Mouse (Mus musculus): ENCODE measurements at regions not wholly inside any gene's neighbourhood (a gene's known extent, or its start where the extent isn't known, plus 50 kb on each side); places are given as distances from the start of the nearest gene placed in this dataset.
"Not testable (repeated sequence)": the region's sequence is repeated elsewhere in the genome, so short reads cannot be mapped to it uniquely, and the experiment has no call there.

DNA sequence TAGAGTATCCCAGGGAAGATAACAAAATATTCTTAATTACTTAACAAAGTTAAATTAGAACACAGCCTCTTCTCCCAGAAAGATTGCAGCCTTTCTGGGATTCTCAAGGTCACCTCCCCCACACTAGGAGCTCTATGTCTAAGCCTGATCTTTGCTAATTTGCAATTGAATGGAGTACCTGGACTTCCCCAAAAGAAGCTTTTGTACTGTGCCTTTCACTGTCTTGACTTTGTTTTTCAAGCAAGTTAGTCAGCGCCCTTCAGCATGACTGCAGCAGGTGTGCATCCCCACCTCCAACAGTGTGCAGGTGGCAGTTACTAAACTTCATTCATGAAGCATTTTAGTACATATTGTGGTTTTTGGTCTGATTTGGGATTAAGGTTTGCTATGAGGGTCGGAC lies 185.4 kb upstream of the Phyhipl start:
- H3K4me3 ChIP-seq; H3K27ac ChIP-seq; DNase-seq (ENCODE audit: low spot score); H3K4me1 ChIP-seq (replicated peaks); H3K27me3 ChIP-seq (ENCODE audit: insufficient read depth, poor library complexity, severe bottlenecking); H3K36me3 ChIP-seq: not testable (repeated sequence)
- H3K9me3 ChIP-seq, result peaks cover 28% of the 10 kb centered on the region
- 91% methylated on average over 2 of the region's 2 CpGs for WGBS

GRCm38 (mm10) chr10:70838147-70838546 lies 182.4 kb upstream of the Phyhipl start:
- Histone ChIP-seq H3K9me3 (peaks cover 30% of the 10 kb centered on the region), H3K4me3 (no peak overlapping the region), H3K27me3 (ENCODE audit: insufficient read depth, poor library complexity, severe bottlenecking) (no peaks in the 10 kb centered on the region), H3K27ac (no peak overlapping the region), H3K4me1 (replicated peaks) (no peaks in the 10 kb centered on the region), H3K36me3 (no peaks in the 10 kb centered on the region)
- no peak for DNase-seq (ENCODE audit: low spot score)
- WGBS, result 88% methylated on average over 4 of the region's 4 CpGs

DNA sequence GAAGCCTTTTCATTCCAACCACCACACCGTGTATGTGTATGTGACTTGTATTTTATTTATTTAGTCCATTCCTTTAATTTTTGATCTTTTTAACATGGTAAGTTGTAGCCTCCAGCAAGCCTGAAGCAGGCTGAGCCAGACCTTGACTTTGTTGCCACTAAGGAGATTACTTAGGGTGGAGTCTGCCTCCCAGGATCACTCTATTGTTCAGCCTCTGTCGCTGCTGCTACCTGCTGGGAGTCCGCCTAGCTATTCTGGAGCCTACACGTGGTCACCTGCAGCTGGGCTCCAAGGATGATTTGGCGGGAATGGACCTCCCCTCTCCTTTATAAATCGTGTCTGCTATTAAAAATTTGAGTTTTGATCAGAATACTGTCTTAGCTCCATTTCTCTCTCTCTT lies 181.6 kb upstream of the Phyhipl start:
- Histone ChIP-seq H3K27me3 (ENCODE audit: insufficient read depth, poor library complexity, severe bottlenecking) (no peaks in the 10 kb centered on the region), H3K36me3 (no peaks in the 10 kb centered on the region), H3K27ac (no peak overlapping the region), H3K4me3 (no peak overlapping the region), H3K4me1 (replicated peaks) (0 out of 2 replicates have a peak, but pooled peaks cover 3% of the 10 kb centered on the region), H3K9me3 (peaks cover 30% of the 10 kb centered on the region)
- 79% methylated on average over 6 of the region's 6 CpGs for WGBS
- no peak for DNase-seq (ENCODE audit: low spot score)

DNA sequence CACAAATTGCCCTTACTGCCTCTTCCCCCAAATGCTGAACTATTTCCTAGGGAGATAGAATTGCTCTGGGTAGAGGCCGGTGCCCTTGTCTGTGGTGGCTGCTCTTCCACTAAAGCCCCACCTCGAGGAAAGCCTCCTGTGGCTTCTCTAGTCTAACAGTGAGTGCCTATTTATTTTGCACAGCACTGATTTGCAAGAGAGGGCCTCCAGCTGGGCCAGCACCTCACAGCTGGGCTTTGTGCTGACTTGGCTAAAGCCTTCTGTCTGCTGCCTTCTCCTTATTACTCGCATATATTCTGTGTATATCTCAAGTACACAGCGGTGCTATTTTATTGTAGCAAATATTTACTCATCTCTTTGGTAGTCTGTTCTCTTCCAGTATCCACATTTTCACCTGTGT lies 176.9 kb upstream of the Phyhipl start:
- no peaks in the 10 kb centered on the region for H3K27me3 ChIP-seq (ENCODE audit: insufficient read depth, poor library complexity, severe bottlenecking)
- DNase-seq (ENCODE audit: low spot score), result no peak
- no peaks in the 10 kb centered on the region for H3K36me3 ChIP-seq
- H3K27ac ChIP-seq, result no peak overlapping the region
- 37% methylated on average over 4 of the region's 4 CpGs for WGBS
- H3K9me3 ChIP-seq, result peaks cover 17% of the 10 kb centered on the region
- H3K4me1 ChIP-seq (replicated peaks), result peaks cover 14% of the 10 kb centered on the region
- H3K4me3 ChIP-seq, result no peak overlapping the region

DNA sequence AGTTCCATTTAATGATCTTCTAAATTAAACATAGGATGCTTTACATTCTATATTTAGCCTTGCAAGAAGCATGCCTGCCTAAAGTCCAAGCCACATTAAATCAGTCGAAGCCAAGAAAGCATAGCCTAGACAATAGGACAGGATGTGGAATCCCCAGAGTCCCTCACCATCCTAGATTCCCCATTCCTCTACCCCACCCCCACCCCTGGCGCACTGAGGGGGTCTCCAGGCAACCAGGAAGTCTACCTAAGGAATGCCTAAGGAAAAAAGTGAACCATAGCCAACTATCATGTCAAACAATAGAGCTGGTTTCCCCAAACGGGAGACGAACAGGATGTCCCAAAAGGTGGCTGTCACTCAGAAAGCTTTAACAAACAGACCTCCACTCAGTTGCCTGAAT lies 172.5 kb upstream of the Phyhipl start:
- Histone ChIP-seq H3K36me3 (no peaks in the 10 kb centered on the region), H3K27me3 (ENCODE audit: insufficient read depth, poor library complexity, severe bottlenecking) (peaks cover 13% of the 10 kb centered on the region; the same call in 1 of the 2 replicates), H3K4me1 (replicated peaks) (peaks cover 14% of the 10 kb centered on the region), H3K4me3 (no peak overlapping the region), H3K27ac (peak overlapping the region; percentile 71; the same call in 1 of the 2 replicates), H3K9me3 (0 out of 2 replicates have a peak, but pooled peaks cover 5% of the 10 kb centered on the region)
- 18% methylated on average over 4 of the region's 4 CpGs for WGBS
- DNase-seq (ENCODE audit: low spot score), result peak; percentile 74

DNA sequence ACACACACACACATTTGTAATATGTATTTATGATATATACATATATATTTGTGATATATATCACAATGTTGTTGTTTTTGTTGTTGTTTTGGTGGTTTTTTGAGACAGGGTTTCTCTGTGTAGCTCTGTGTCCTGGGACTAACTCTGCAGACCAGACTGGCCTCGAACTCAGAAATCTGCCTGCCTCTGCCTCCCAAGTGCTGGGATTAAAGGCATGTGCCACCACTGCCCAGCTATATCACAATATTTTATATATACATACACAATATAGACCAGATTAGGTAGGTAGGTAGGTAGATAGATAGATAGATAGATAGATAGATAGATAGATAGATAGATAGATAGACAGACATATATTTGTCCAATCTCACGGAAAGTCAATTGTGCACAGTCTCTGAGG lies 171.8 kb upstream of the Phyhipl start:
- H3K36me3 ChIP-seq; H3K27ac ChIP-seq; H3K9me3 ChIP-seq; DNase-seq (ENCODE audit: low spot score); H3K4me3 ChIP-seq: not testable (repeated sequence)
- Histone ChIP-seq H3K4me1 (replicated peaks) (peaks cover 12% of the 10 kb centered on the region), H3K27me3 (ENCODE audit: insufficient read depth, poor library complexity, severe bottlenecking) (peaks cover 13% of the 10 kb centered on the region; the same call in 1 of the 2 replicates)
- 86% methylated on average over 2 of the region's 2 CpGs for WGBS

GRCm38 (mm10) chr10:70826706-70827105 lies 170.9 kb upstream of the Phyhipl start:
- 90% methylated on average over 7 of the region's 7 CpGs for WGBS
- Histone ChIP-seq H3K4me3 (no peak overlapping the region), H3K9me3 (0 out of 2 replicates have a peak, but pooled peaks cover 5% of the 10 kb centered on the region), H3K4me1 (replicated peaks) (peaks cover 11% of the 10 kb centered on the region), H3K36me3 (no peaks in the 10 kb centered on the region), H3K27ac (no peak overlapping the region), H3K27me3 (ENCODE audit: insufficient read depth, poor library complexity, severe bottlenecking) (peaks cover 13% of the 10 kb centered on the region; the same call in 1 of the 2 replicates)
- no peak for DNase-seq (ENCODE audit: low spot score)

DNA sequence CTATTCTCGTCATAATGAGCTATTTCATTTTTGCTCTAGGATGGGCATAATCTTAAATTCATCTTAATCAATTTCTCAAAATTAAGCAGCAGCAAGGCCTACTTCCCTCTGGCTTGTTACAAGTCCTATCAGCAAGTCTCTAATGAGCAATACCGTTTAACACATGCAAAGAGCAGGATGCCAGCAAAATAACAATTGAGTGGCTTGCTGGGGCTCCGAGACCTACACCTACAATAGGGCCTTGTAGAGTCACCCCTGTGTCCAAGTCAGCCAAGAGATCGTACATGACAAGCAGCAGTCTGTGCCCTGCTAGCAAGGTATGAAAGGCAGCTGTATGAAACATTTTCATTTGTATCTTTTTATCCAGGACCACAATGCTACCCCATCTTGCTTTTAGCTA lies 169.7 kb upstream of the Phyhipl start:
- Histone ChIP-seq H3K4me1 (replicated peaks) (peaks cover 11% of the 10 kb centered on the region), H3K27me3 (ENCODE audit: insufficient read depth, poor library complexity, severe bottlenecking) (peaks cover 13% of the 10 kb centered on the region; the same call in 1 of the 2 replicates), H3K4me3 (no peak overlapping the region), H3K36me3 (no peaks in the 10 kb centered on the region), H3K9me3 (0 out of 2 replicates have a peak, but pooled peaks cover under 1% of the 10 kb centered on the region), H3K27ac (no peak overlapping the region)
- 88% methylated on average over 4 of the region's 4 CpGs for WGBS
- DNase-seq (ENCODE audit: low spot score), result no peak

DNA sequence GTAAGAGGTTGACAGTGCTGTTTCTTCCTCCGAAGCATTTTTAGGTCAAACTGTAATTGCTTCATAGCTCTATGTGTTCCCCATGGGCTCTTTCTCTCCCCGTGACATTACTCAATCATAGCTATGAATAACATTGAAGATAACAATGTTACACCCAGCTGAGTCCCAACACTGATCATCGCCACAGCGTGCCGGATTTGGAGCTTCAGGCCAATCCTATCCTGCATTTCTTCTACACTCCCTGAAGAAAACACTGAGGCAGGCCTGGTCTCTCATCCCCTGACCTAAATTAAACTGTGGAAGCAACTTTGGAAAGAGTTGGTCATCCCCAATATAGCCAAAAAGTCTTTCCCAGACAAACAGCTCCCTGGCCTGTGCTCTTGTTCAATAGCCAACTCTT lies 168.7 kb upstream of the Phyhipl start:
- peaks cover 11% of the 10 kb centered on the region for H3K4me1 ChIP-seq (replicated peaks)
- H3K27ac ChIP-seq, result no peak overlapping the region
- H3K9me3 ChIP-seq, result no peaks in the 10 kb centered on the region
- no peak overlapping the region for H3K4me3 ChIP-seq
- 87% methylated on average over 5 of the region's 5 CpGs for WGBS
- no peaks in the 10 kb centered on the region for H3K36me3 ChIP-seq
- peaks cover 13% of the 10 kb centered on the region; the same call in 1 of the 2 replicates for H3K27me3 ChIP-seq (ENCODE audit: insufficient read depth, poor library complexity, severe bottlenecking)
- DNase-seq (ENCODE audit: low spot score), result no peak

DNA sequence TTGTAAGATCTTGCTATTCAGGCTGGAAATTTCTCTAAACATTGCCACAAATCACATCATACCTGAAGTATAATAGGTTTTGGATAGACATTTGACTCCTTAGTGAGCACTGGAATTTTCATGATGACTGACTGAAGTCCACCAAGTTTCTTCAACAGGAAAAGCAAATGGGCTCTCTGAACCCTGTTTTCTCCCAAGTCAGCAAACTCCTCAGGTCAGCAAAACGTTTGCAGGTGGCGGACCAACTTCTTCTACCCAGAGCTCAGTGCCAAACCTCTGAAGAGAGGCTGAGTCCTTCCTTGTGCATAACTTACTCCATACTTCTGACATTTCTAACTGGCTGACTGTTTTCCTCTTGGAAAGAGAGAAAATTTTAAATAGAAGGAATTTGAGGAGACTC lies 164.2 kb upstream of the Phyhipl start:
- no peaks in the 10 kb centered on the region; the same call in 1 of the 2 replicates for H3K4me1 ChIP-seq (replicated peaks)

GRCm38 (mm10) chr10:70814354-70815131 lies 158.8 kb upstream of the Phyhipl start:
- H3K4me1 ChIP-seq (replicated peaks), result no peaks in the 10 kb centered on the region; the same call in 1 of the 2 replicates
- no peak overlapping the region for H3K4me3 ChIP-seq
- no peaks in the 10 kb centered on the region for H3K27me3 ChIP-seq (ENCODE audit: insufficient read depth, poor library complexity, severe bottlenecking)
- H3K36me3 ChIP-seq, result no peaks in the 10 kb centered on the region
- 0 out of 2 replicates have a peak, but pooled peaks cover 4% of the 10 kb centered on the region for H3K9me3 ChIP-seq
- peak; percentile 11 for DNase-seq (ENCODE audit: low spot score)
- no peak overlapping the region for H3K27ac ChIP-seq
- 67% methylated on average over 15 of the region's 15 CpGs for WGBS

More for the DNA sequence above, 164.2 kb upstream of the Phyhipl start:
- DNase-seq (ENCODE audit: low spot score), result no peak
- no peaks in the 10 kb centered on the region for H3K27me3 ChIP-seq (ENCODE audit: insufficient read depth, poor library complexity, severe bottlenecking)
- H3K9me3 ChIP-seq, result no peaks in the 10 kb centered on the region
- no peak overlapping the region for H3K4me3 ChIP-seq
- WGBS, result 83% methylated on average over 2 of the region's 2 CpGs
- H3K27ac ChIP-seq, result no peak overlapping the region
- no peaks in the 10 kb centered on the region for H3K36me3 ChIP-seq

DNA sequence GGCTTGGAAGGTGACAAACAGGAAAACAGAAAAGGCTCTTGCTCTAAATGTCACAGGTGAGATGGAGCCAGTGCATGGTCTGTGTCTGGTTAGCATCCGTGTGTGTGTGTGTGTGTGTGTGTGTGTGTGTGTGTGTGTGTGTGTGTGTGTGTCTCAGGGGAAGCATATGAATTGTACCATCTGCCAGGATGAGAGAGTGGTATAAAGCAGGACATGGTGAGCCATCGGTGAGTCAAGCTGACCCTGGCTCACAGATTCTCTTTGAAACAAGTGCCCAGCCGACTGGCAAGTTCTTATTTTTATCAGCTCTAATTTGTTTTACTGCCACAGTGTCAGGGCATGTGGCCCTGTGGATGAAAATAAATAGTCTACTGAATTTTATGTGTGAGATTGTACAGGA lies 153.6 kb upstream of the Phyhipl start:
- no peak for DNase-seq (ENCODE audit: low spot score)
- Histone ChIP-seq H3K4me1 (replicated peaks) (peaks cover 9% of the 10 kb centered on the region), H3K36me3 (no peaks in the 10 kb centered on the region), H3K4me3 (no peak overlapping the region), H3K27ac (no peak overlapping the region), H3K27me3 (ENCODE audit: insufficient read depth, poor library complexity, severe bottlenecking) (no peaks in the 10 kb centered on the region), H3K9me3 (0 out of 2 replicates have a peak, but pooled peaks cover 4% of the 10 kb centered on the region)
- WGBS, result 79% methylated on average over 3 of the region's 3 CpGs

- peaks cover 9% of the 10 kb centered on the region for H3K4me1 ChIP-seq (replicated peaks)
- H3K9me3 ChIP-seq, result no peaks in the 10 kb centered on the region
- no peaks in the 10 kb centered on the region for H3K36me3 ChIP-seq
- WGBS, result 31% methylated on average over 9 of the region's 9 CpGs
- no peaks in the 10 kb centered on the region for H3K27me3 ChIP-seq (ENCODE audit: insufficient read depth, poor library complexity, severe bottlenecking)
- H3K4me3 ChIP-seq, result no peak overlapping the region
- peak overlapping the region; percentile 13; the same call in 1 of the 2 replicates for H3K27ac ChIP-seq
- DNase-seq (ENCODE audit: low spot score), result peak; percentile 25
Measured at GRCm38 (mm10) chr10:70806786-70807385, 151.1 kb upstream of the Phyhipl start.
